Mouse (Mus musculus) kidney, adult 2 months (tissue): ENCODE measurements around the gene Gan. TPM values are rescaled to one million over a fixed set of nuclear protein-coding genes. Genes with fewer than 3 reads are reported as not detected.

Experiments
- DNase-seq: peaks from one replicate; pipeline ENCODE4 v3.0.0; 2021
- H3K27ac ChIP-seq: fragments of 200-500 bp; 2 replicates; pipeline ENCODE4 v1.5.1; 2012; ENCODE audit warnings: low read depth, low read length, control low read depth, inconsistent platforms; ENCODE audit not compliant: insufficient read depth
- H3K27me3 ChIP-seq: fragments of 200-500 bp; replicated peaks from 2 replicates; pipeline ENCODE4 v1.6.1; 2012; ENCODE audit warnings: mild to moderate bottlenecking, moderate library complexity, low read length, inconsistent platforms; ENCODE audit not compliant: control insufficient read depth, insufficient read depth
- H3K36me3 ChIP-seq: fragments of 200-500 bp; 2 replicates; pipeline ENCODE4 v1.6.1; 2012; ENCODE audit warnings: mild to moderate bottlenecking, moderate library complexity, low read length, inconsistent platforms; ENCODE audit not compliant: control insufficient read depth, insufficient read depth
- H3K4me1 ChIP-seq: fragments of 200-500 bp; 2 replicates; pipeline ENCODE4 v1.6.1; 2011; ENCODE audit warnings: low read length; ENCODE audit not compliant: control insufficient read depth, insufficient read depth
- H3K4me3 ChIP-seq: fragments of 200-500 bp; 2 replicates; pipeline ENCODE4 v1.5.1; 2011; ENCODE audit warnings: mild to moderate bottlenecking, low read depth, low read length, control low read depth; ENCODE audit not compliant: insufficient read depth
- CTCF ChIP-seq: fragments of 200-500 bp; conservative IDR thresholded peaks from 2 replicates; pipeline ENCODE4 v1.5.1; 2011; ENCODE audit warnings: low read depth, mild to moderate bottlenecking, control low read depth, low read length, moderate library complexity, mixed read lengths; ENCODE audit not compliant: insufficient read depth, insufficient read length
- POLR2A ChIP-seq: fragments of 200-500 bp; IDR thresholded peaks from one replicate; pipeline ENCODE4 v1.6.1; 2011; ENCODE audit warnings: low read depth, low read length, control low read depth
- WGBS: fragments of 180-500 bp; shearing (Covaris S2); methylation state at CpG from one replicate; pipeline ENCODE4 v1.1.7; 2018; 5-methylcytosine and 5-hydroxymethylcytosine counted together
- polyA plus RNA-seq: library from polyadenylated mRNA; depleted of rRNA; stranded (reverse); fragments of >200 nt; gene quantifications from 2 replicates; pipeline ENCODE4 v1.2.3, GENCODE M21; 2012

Gan gene
- polyA plus RNA-seq, 1 experiment: 3.1 TPM

DNA sequence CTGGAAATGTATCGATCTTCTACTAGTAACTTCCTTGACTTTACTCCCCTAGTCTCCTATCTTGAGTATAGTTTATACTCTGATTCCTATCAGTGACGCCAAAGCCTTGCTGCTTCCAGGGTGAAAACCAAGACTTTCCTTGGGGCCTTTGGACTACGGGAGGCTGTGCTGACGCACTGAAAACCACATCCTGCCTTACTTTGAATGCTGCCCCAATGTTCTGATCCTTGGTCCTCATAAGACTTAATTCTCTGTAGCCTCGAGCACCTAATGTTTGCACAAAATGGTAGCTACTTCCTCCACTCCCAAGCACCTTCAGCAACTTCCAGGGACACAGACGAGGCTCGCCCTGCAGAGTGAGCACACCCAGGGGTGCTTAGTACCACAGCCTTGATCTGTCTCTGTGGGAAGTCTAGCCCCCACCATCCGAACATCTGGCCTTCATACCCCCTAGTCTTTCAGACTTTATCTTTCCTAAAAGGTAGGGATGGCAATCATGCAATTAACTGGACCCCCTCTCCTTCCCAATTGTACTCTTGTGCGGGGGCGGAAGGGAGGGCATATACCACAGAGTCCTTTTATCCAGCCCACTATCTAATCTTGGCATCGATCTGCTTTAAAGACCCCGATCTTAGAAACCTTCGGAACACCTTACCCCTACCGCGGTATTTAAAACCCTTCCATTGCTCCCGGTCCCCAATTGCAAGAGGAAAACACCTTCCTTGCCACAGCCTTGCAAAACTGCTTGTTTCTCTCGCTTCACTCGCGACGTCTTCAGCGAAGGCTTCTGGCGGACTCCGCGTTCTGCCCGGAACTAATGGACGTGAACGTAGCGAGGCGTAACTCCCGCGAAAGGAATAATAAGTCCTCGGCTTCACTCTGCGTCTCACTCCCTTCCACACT lies 818 bp upstream of the Gan start:
- Histone ChIP-seq H3K27ac (peak overlapping the region; percentile 36; the same call in 1 of the 2 replicates), H3K4me1 (peaks cover 11% of the 10 kb centered on the region), H3K27me3 (no peaks in the 10 kb centered on the region), H3K4me3 (peak overlapping the region; percentile 75), H3K36me3 (no peaks in the 10 kb centered on the region)
- no peak for TF ChIP-seq POLR2A
- no peak for TF ChIP-seq CTCF
- 7% methylated on average over 33 of the region's 33 CpGs for WGBS
- DNase-seq: peak; percentile 14

GRCm38 (mm10) chr8:117157769-117158091 lies 205 bp upstream of the Gan start:
- Histone ChIP-seq H3K36me3 (no peaks in the 10 kb centered on the region), H3K4me3 (peak overlapping the region; percentile 75), H3K27me3 (no peaks in the 10 kb centered on the region), H3K27ac (peak overlapping the region; percentile 36; the same call in 1 of the 2 replicates), H3K4me1 (peaks cover 11% of the 10 kb centered on the region)
- TF ChIP-seq POLR2A (peak; percentile 61), CTCF (no peak)
- peak; percentile 98 for DNase-seq
- WGBS: under 1% methylated on average over 45 of the region's 45 CpGs

GRCm38 (mm10) chr8:117159031-117159430 lies 1.1 kb downstream of the Gan start:
- H3K4me1 ChIP-seq: peaks cover 11% of the 10 kb centered on the region
- TF ChIP-seq CTCF (no peak), POLR2A (no peak)
- no peaks in the 10 kb centered on the region for H3K27me3 ChIP-seq
- H3K27ac ChIP-seq: no peak overlapping the region
- peak; percentile 70 for DNase-seq
- WGBS: 41% methylated on average over 5 of the region's 5 CpGs
- no peak overlapping the region for H3K4me3 ChIP-seq
- H3K36me3 ChIP-seq: no peaks in the 10 kb centered on the region

- no peaks in the 10 kb centered on the region for H3K4me1 ChIP-seq
- H3K36me3 ChIP-seq: no peaks in the 10 kb centered on the region
- H3K4me3 ChIP-seq: no peak overlapping the region
- 85% methylated on average over 4 of the region's 4 CpGs for WGBS
- H3K27me3 ChIP-seq: no peaks in the 10 kb centered on the region
- no peak overlapping the region for H3K27ac ChIP-seq
- DNase-seq: no peak
- TF ChIP-seq POLR2A (no peak), CTCF (no peak)
Observed at GRCm38 (mm10) chr8:117164912-117165311, 7.0 kb downstream of the Gan start.

- 91% methylated on average over 4 of the region's 4 CpGs for WGBS
- no peak for DNase-seq
- H3K4me1 ChIP-seq: no peaks in the 10 kb centered on the region
- H3K27me3 ChIP-seq: no peaks in the 10 kb centered on the region
- no peak overlapping the region for H3K4me3 ChIP-seq
- no peak for TF ChIP-seq CTCF
- no peak for TF ChIP-seq POLR2A
- no peak overlapping the region for H3K27ac ChIP-seq
- no peaks in the 10 kb centered on the region for H3K36me3 ChIP-seq
Observed at GRCm38 (mm10) chr8:117165542-117165941, 7.6 kb downstream of the Gan start.

GRCm38 (mm10) chr8:117166515-117166914 lies 8.6 kb downstream of the Gan start:
- WGBS: 77% methylated on average over 2 of the region's 2 CpGs
- DNase-seq: no peak

DNA sequence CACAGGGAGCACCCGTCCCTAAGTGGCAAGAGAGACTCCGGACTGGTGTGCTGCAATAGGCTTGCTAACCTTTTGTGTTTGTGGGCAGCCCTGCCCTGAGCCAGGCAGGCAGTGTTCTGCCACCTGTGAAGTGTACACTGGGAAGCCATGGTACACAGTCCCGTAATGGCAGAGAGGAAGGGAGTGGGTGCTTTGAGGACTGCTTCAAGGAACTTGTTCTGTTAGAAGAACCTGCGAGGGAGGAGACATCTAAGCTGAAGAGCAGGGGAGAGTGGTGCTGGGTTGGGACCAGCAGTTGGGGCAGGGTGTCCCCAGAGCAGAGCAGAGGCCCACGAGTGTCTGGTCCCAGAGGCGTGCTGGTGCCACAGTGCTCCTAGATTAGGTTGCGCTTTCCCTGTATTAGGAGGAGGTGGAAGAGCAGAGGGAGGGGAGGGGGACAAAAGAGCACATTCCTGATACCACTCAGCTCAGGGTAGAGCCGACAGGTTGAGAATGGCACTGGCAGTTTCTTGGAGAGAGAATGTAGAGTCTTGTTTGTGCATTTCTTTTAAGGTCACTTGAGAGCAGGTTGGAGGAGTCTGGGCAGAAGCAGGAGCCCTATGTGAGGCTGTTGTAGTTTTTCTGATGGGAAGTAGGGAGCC lies 9.4 kb downstream of the Gan start:
- DNase-seq: no peak
- no peaks in the 10 kb centered on the region; the same call in 1 of the 2 replicates for H3K4me1 ChIP-seq
- TF ChIP-seq CTCF (no peak), POLR2A (no peak)
- no peaks in the 10 kb centered on the region for H3K36me3 ChIP-seq
- WGBS: 78% methylated on average over 8 of the region's 8 CpGs
- H3K4me3 ChIP-seq: no peak overlapping the region
- no peak overlapping the region for H3K27ac ChIP-seq
- H3K27me3 ChIP-seq: no peaks in the 10 kb centered on the region

More at GRCm38 (mm10) chr8:117166515-117166914, 8.6 kb downstream of the Gan start:
- no peaks in the 10 kb centered on the region for H3K36me3 ChIP-seq
- no peaks in the 10 kb centered on the region for H3K27me3 ChIP-seq
- no peaks in the 10 kb centered on the region; the same call in 1 of the 2 replicates for H3K4me1 ChIP-seq
- H3K27ac ChIP-seq: no peak overlapping the region
- TF ChIP-seq POLR2A (no peak), CTCF (no peak)
- H3K4me3 ChIP-seq: no peak overlapping the region
